Mouse (Mus musculus) heart, postnatal 0 days (tissue): ENCODE measurements around the gene Pdgfra.

Experiments used
- CTCF ChIP-seq: IDR thresholded peaks from 2 replicates; pipeline ENCODE4 v1.5.1; 2016; ENCODE audit warnings: antibody characterized with exemption, control low read depth, low read depth
- EP300 ChIP-seq: IDR thresholded peaks from 2 replicates; pipeline ENCODE4 v1.6.1; 2016; ENCODE audit warnings: antibody characterized with exemption, low read depth

- TF ChIP-seq CTCF (no peak), EP300 (no peak)
These were observed 33.3 kb upstream of the Pdgfra start for GRCm38 (mm10) chr5:75118840-75119239.
